Mouse (Mus musculus) kidney, adult 2 months (tissue): ENCODE measurements at regions not wholly inside any gene's neighbourhood (a gene's known extent, or its start where the extent isn't known, plus 50 kb on each side); places are given as distances from the start of the nearest gene placed in this dataset.

ENCODE experiments used
- DNase-seq: peaks from one replicate; pipeline ENCODE4 v3.0.0; 2021
- H3K27ac ChIP-seq: fragments of 200-500 bp; 2 replicates; pipeline ENCODE4 v1.5.1; 2012; ENCODE audit warnings: low read depth, low read length, control low read depth, inconsistent platforms; ENCODE audit not compliant: insufficient read depth
- H3K27me3 ChIP-seq: fragments of 200-500 bp; replicated peaks from 2 replicates; pipeline ENCODE4 v1.6.1; 2012; ENCODE audit warnings: mild to moderate bottlenecking, moderate library complexity, low read length, inconsistent platforms; ENCODE audit not compliant: control insufficient read depth, insufficient read depth
- H3K36me3 ChIP-seq: fragments of 200-500 bp; 2 replicates; pipeline ENCODE4 v1.6.1; 2012; ENCODE audit warnings: mild to moderate bottlenecking, moderate library complexity, low read length, inconsistent platforms; ENCODE audit not compliant: control insufficient read depth, insufficient read depth
- H3K4me1 ChIP-seq: fragments of 200-500 bp; 2 replicates; pipeline ENCODE4 v1.6.1; 2011; ENCODE audit warnings: low read length; ENCODE audit not compliant: control insufficient read depth, insufficient read depth
- H3K4me3 ChIP-seq: fragments of 200-500 bp; 2 replicates; pipeline ENCODE4 v1.5.1; 2011; ENCODE audit warnings: mild to moderate bottlenecking, low read depth, low read length, control low read depth; ENCODE audit not compliant: insufficient read depth
- CTCF ChIP-seq: fragments of 200-500 bp; conservative IDR thresholded peaks from 2 replicates; pipeline ENCODE4 v1.5.1; 2011; ENCODE audit warnings: low read depth, mild to moderate bottlenecking, control low read depth, low read length, moderate library complexity, mixed read lengths; ENCODE audit not compliant: insufficient read depth, insufficient read length
- POLR2A ChIP-seq: fragments of 200-500 bp; IDR thresholded peaks from one replicate; pipeline ENCODE4 v1.6.1; 2011; ENCODE audit warnings: low read depth, low read length, control low read depth
- WGBS: fragments of 180-500 bp; shearing (Covaris S2); methylation state at CpG from one replicate; pipeline ENCODE4 v1.1.7; 2018; 5-methylcytosine and 5-hydroxymethylcytosine counted together

GRCm38 (mm10) chr12:9345359-9345758 lies 224.6 kb upstream of the Osr1 start:
- DNase-seq, result no peak
- no peak overlapping the region for H3K27ac ChIP-seq
- H3K36me3 ChIP-seq, result no peaks in the 10 kb centered on the region
- WGBS, result 52% methylated on average over 1 of the region's 1 CpGs
- H3K4me1 ChIP-seq, result no peaks in the 10 kb centered on the region
- TF ChIP-seq POLR2A, result no peak
- no peak for TF ChIP-seq CTCF
- H3K27me3 ChIP-seq, result no peaks in the 10 kb centered on the region
- H3K4me3 ChIP-seq, result no peak overlapping the region

GRCm38 (mm10) chr12:9355512-9355911 lies 214.4 kb upstream of the Osr1 start:
- no peak for DNase-seq
- no peaks in the 10 kb centered on the region for H3K4me1 ChIP-seq
- H3K36me3 ChIP-seq, result no peaks in the 10 kb centered on the region
- TF ChIP-seq CTCF (no peak), POLR2A (no peak)
- H3K27ac ChIP-seq, result no peak overlapping the region
- WGBS, result 77% methylated on average over 4 of the region's 4 CpGs
- no peak overlapping the region for H3K4me3 ChIP-seq
- H3K27me3 ChIP-seq, result peaks cover 2% of the 10 kb centered on the region; the same call in 1 of the 2 replicates

- WGBS, result 64% methylated on average over 5 of the region's 5 CpGs
- DNase-seq, result no peak
- Histone ChIP-seq H3K4me1 (no peaks in the 10 kb centered on the region), H3K27me3 (peaks cover 2% of the 10 kb centered on the region; the same call in 1 of the 2 replicates), H3K36me3 (no peaks in the 10 kb centered on the region), H3K27ac (no peak overlapping the region), H3K4me3 (no peak overlapping the region)
- TF ChIP-seq CTCF (no peak), POLR2A (no peak)
Observed at GRCm38 (mm10) chr12:9357856-9358255, 212.1 kb upstream of the Osr1 start.

- Histone ChIP-seq H3K4me1 (no peaks in the 10 kb centered on the region), H3K4me3 (no peak overlapping the region), H3K27me3 (peaks cover 2% of the 10 kb centered on the region; the same call in 1 of the 2 replicates), H3K27ac (no peak overlapping the region), H3K36me3 (no peaks in the 10 kb centered on the region)
- 45% methylated on average over 8 of the region's 8 CpGs for WGBS
- DNase-seq, result peak; percentile 11
- TF ChIP-seq CTCF (no peak), POLR2A (no peak)
Observed at GRCm38 (mm10) chr12:9358872-9359271, 211.0 kb upstream of the Osr1 start.

GRCm38 (mm10) chr12:9365931-9366330 lies 204.0 kb upstream of the Osr1 start:
- TF ChIP-seq POLR2A, result no peak
- no peak for TF ChIP-seq CTCF
- no peak for DNase-seq
- H3K4me1 ChIP-seq, result no peaks in the 10 kb centered on the region
- no peak overlapping the region for H3K4me3 ChIP-seq
- WGBS, result 28% methylated on average over 1 of the region's 1 CpGs
- no peak overlapping the region for H3K27ac ChIP-seq
- no peaks in the 10 kb centered on the region for H3K27me3 ChIP-seq
- no peaks in the 10 kb centered on the region for H3K36me3 ChIP-seq

- no peak overlapping the region for H3K4me3 ChIP-seq
- H3K27me3 ChIP-seq, result no peaks in the 10 kb centered on the region
- 54% methylated on average over 5 of the region's 5 CpGs for WGBS
- TF ChIP-seq CTCF (no peak), POLR2A (no peak)
- DNase-seq, result peak; percentile 4
- H3K27ac ChIP-seq, result no peak overlapping the region
- H3K36me3 ChIP-seq, result no peaks in the 10 kb centered on the region
- H3K4me1 ChIP-seq, result no peaks in the 10 kb centered on the region
Observed at GRCm38 (mm10) chr12:9368682-9369081, 201.2 kb upstream of the Osr1 start.

- Histone ChIP-seq H3K27ac (no peak overlapping the region), H3K27me3 (no peaks in the 10 kb centered on the region), H3K4me1 (no peaks in the 10 kb centered on the region), H3K4me3 (no peak overlapping the region), H3K36me3 (no peaks in the 10 kb centered on the region)
- no peak for DNase-seq
- 75% methylated on average over 3 of the region's 3 CpGs for WGBS
- TF ChIP-seq CTCF, result no peak
- TF ChIP-seq POLR2A, result no peak
Observed at GRCm38 (mm10) chr12:9401956-9402355, 168.0 kb upstream of the Osr1 start.

- Histone ChIP-seq H3K4me3 (no peak overlapping the region), H3K27ac (no peak overlapping the region), H3K4me1 (no peaks in the 10 kb centered on the region), H3K36me3 (no peaks in the 10 kb centered on the region), H3K27me3 (no peaks in the 10 kb centered on the region)
- TF ChIP-seq CTCF (no peak), POLR2A (no peak)
- DNase-seq, result no peak
- WGBS, result 61% methylated on average over 7 of the region's 7 CpGs
Observed at GRCm38 (mm10) chr12:9404981-9405380, 164.9 kb upstream of the Osr1 start.
